Mouse (Mus musculus) testis, adult 2 months (tissue): ENCODE measurements around the gene Dennd4a.
"Not testable (repeated sequence)": the region's sequence is repeated elsewhere in the genome, so short reads cannot be mapped to it uniquely, and the experiment has no call there.

Source experiments
- CTCF ChIP-seq: fragments of 200-500 bp; IDR thresholded peaks from 2 replicates; pipeline ENCODE4 v1.5.1; 2012; ENCODE audit warnings: low read depth, mild to moderate bottlenecking, inconsistent platforms, low read length, moderate library complexity; ENCODE audit not compliant: control insufficient read depth, insufficient read depth, insufficient replicate concordance
- POLR2A ChIP-seq: fragments of 200-500 bp; IDR thresholded peaks from 2 replicates; pipeline ENCODE4 v1.6.1; 2012; ENCODE audit warnings: low read depth, mild to moderate bottlenecking, inconsistent platforms, low read length, moderate library complexity; ENCODE audit not compliant: control insufficient read depth

DNA sequence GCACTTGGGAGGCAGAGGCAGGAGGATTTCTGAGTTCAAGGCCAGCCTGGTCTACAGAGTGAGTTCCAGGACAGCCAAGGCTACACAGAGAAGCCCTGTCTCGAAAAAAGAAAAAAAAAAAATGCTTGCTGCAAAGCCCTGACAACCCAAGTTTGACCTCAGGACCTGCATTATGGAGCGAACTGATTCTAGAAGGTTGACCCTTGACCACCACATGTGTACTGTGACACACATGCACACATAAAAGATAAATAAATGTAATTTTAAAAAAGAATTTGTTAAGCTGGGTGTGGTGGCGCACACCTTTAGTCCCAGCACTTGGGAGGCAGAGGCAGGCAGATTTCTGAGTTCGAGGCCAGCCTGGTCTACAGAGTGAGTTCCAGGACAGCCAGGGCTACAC lies 8.5 kb downstream of the Dennd4a start:
- TF ChIP-seq CTCF, POLR2A: not testable (repeated sequence)
